ENCODE assay signal across 15 mouse cellular contexts in genomic region chr6:87746059-87746458, GRCm38 (mm10). TPM values are rescaled to one million over a fixed set of nuclear protein-coding genes. Genes with fewer than 3 reads are reported as not detected.
DNase-seq lines count a peak whose midpoint lies in the region; ATAC-seq and TF ChIP-seq lines count a peak whose summit lies in the region.
"Had no signal": no experiment of that assay in that cellular context is flagged by ENCODE, and none has a peak within 500 bp of the region (broad histone marks: within the 10 kb centered on the region; RNA-seq: fewer than 3 reads in every experiment).

No protein-coding gene starts in this region.

- 36% methylated on average over 3 of the region's 3 CpGs for WGBS in liver, embryonic 14.5 days (ENCODE audit: insufficient replicate concordance)
- 79% methylated on average over 3 of the region's 3 CpGs for WGBS in hindbrain, embryonic 10.5 days

- no peaks in the 10 kb centered on the region for H3K36me3 ChIP-seq in liver, embryonic 14.5 days (replicated peaks; ENCODE audit: control insufficient read depth, insufficient read depth, low read depth)
- peaks cover 27% of the 10 kb centered on the region for H3K36me3 ChIP-seq in hindbrain, embryonic 10.5 days
- H3K36me3 ChIP-seq: hindbrain, embryonic 12.5 days had no signal

- H3K4me2 ChIP-seq in liver, embryonic 14.5 days (ENCODE audit: low read depth) = no peak overlapping the region
- H3K4me2 ChIP-seq: hindbrain, embryonic 12.5 days had no signal

- no peaks in the 10 kb centered on the region for H3K9me3 ChIP-seq in liver, embryonic 14.5 days (ENCODE audit: control insufficient read depth, low read length)
- no peaks in the 10 kb centered on the region for H3K9me3 ChIP-seq in hindbrain, embryonic 10.5 days
- H3K9me3 ChIP-seq: hindbrain, embryonic 12.5 days had no signal

- H3K27me3 ChIP-seq in liver, embryonic 14.5 days (ENCODE audit: control insufficient read depth, insufficient read depth, low read length) = no peaks in the 10 kb centered on the region
- H3K27me3 ChIP-seq in hindbrain, embryonic 10.5 days (ENCODE audit: insufficient read depth, poor library complexity, severe bottlenecking) = peaks cover 14% of the 10 kb centered on the region; the same call in 1 of the 2 replicates
- H3K27me3 ChIP-seq: hindbrain, embryonic 12.5 days had no signal

- H3K4me3 ChIP-seq in liver, embryonic 14.5 days (ENCODE audit: insufficient read depth in 1 of 2, low read depth in 2 of 2, low read length in 2 of 2) = no peak overlapping the region
- no peak overlapping the region for H3K4me3 ChIP-seq in hindbrain, embryonic 10.5 days
- H3K4me3 ChIP-seq: hindbrain, embryonic 12.5 days had no signal

- H3K9ac ChIP-seq in liver, embryonic 14.5 days (replicated peaks) = 0 out of 2 replicates have a peak overlapping the region, but pooled peaks have one; percentile 0
- H3K9ac ChIP-seq: forebrain, postnatal 0 days; hindbrain, embryonic 12.5 days had no signal

- H3K27ac ChIP-seq in liver, embryonic 14.5 days = peak overlapping the region; percentile 43
- H3K27ac ChIP-seq in hindbrain, embryonic 10.5 days = no peak overlapping the region
- H3K27ac ChIP-seq: hindbrain, embryonic 12.5 days had no signal

- no peak for TF ChIP-seq EP300 in liver, embryonic 14.5 days (IDR thresholded peaks at IDR 0.05; ENCODE audit: low read depth)

- DNase-seq in kidney, postnatal 10 days = peak; percentile 46
- no peak for DNase-seq in kidney, adult 11 months
- peak; percentile 65 for DNase-seq in 3T3-L1 (ENCODE audit: low read depth, low spot score)
- peak; percentile 46 for DNase-seq in adipocyte (ENCODE audit: low spot score)
- no peak for DNase-seq in liver, embryonic 14.5 days (ENCODE audit: low read depth in 3 of 3, low spot score in 3 of 3)
- DNase-seq in hindbrain, embryonic 10.5 days (ENCODE audit: low spot score) = no peak
- DNase-seq in adrenal gland, adult 2 months = no peak
- DNase-seq: cerebellum, adult 8-10 months; forebrain, postnatal 0 days; layer of hippocampus, adult 9-11 months; thymus, postnatal 14 days had no signal

- no peak for TF ChIP-seq CTCF in liver, embryonic 14.5 days (IDR thresholded peaks at IDR 0.05; ENCODE audit: low read depth)

- no peak; the same call in 1 of the 2 replicates for ATAC-seq in liver, embryonic 14.5 days (ENCODE audit: insufficient read depth)
- ATAC-seq: forebrain, postnatal 0 days; intestine, postnatal 0 days had no signal

- H3K4me1 ChIP-seq in liver, embryonic 14.5 days (replicated peaks; ENCODE audit: control insufficient read depth in 2 of 2, insufficient read depth in 2 of 2, low read length in 1 of 2) = peaks cover 36 to 64% of the 10 kb centered on the region in 2 experiments
- peaks cover 2% of the 10 kb centered on the region; the same call in 1 of the 2 replicates for H3K4me1 ChIP-seq in hindbrain, embryonic 10.5 days (replicated peaks)
- H3K4me1 ChIP-seq: hindbrain, embryonic 12.5 days had no signal

RNA-seq across cellular contexts. Expression of gene Efcc1, which starts 15.4 kb away (rescaled TPM):
- polyA plus RNA-seq in liver, embryonic 14.5 days (2012; rRNA removed) = 0.09 and 0.16 TPM in 2 replicates
- 0.17 and 0.27 TPM in 2 replicates for polyA plus RNA-seq in liver, embryonic 14.5 days (2014; fragmentation: Nextera tagmentation; extraction: Ambion mirVana)
- 4.2 and 5.8 TPM in 2 replicates for polyA plus RNA-seq in hindbrain, embryonic 10.5 days (2016; fragmentation: Nextera tagmentation; extraction: Ambion mirVana)
- total RNA-seq in adrenal gland, adult 2 months (2021) = 1 to 10 TPM in 1 of 2 experiments, under 1 TPM in 1; 0.63 to 1.1 TPM
- 1.1 and 1.4 TPM in 2 replicates for polyA plus RNA-seq in adrenal gland, adult 2 months (2012; rRNA removed)

RNA-seq across cellular contexts. Expression of gene Gp9, which starts 31.8 kb away (rescaled TPM):
- 35.1 and 62.4 TPM in 2 replicates for polyA plus RNA-seq in liver, embryonic 14.5 days (2012; rRNA removed)
- 29.1 and 35.2 TPM in 2 replicates for polyA plus RNA-seq in liver, embryonic 14.5 days (2014; fragmentation: Nextera tagmentation; extraction: Ambion mirVana)
- polyA plus RNA-seq in hindbrain, embryonic 10.5 days (2016; fragmentation: Nextera tagmentation; extraction: Ambion mirVana) = 3.0 and 3.1 TPM in 2 replicates
- under 1 TPM in 1 of 2 experiments, not detected in 1; 0.45 TPM for total RNA-seq in adrenal gland, adult 2 months (2021)
- 0.84 and 1.0 TPM in 2 replicates for polyA plus RNA-seq in adrenal gland, adult 2 months (2012; rRNA removed)
- total RNA-seq: midbrain, postnatal 0 days had no signal
- polyA plus RNA-seq: midbrain, postnatal 0 days; small intestine, adult 2 months had no signal

Comparison
In these comparisons a context has a peak if more than half of its experiments do, and no peak if none do; other contexts are left out.
1. DNase-seq: peak in kidney, postnatal 10 days (single experiment), 3T3-L1 (single experiment) and adipocyte (single experiment); none in kidney, adult 11 months (single experiment), liver, embryonic 14.5 days (0 of 3), hindbrain, embryonic 10.5 days (single experiment) and adrenal gland, adult 2 months (single experiment).